Mouse (Mus musculus) forelimb bud, embryonic 11.5 days (tissue): ENCODE measurements around the gene Fam13c.

Source experiments
- DNase-seq: peaks from one replicate; pipeline ENCODE4 v3.0.0-alpha.2; 2012; ENCODE audit warnings: low read depth, low spot score

Gene Fam13c

DNA sequence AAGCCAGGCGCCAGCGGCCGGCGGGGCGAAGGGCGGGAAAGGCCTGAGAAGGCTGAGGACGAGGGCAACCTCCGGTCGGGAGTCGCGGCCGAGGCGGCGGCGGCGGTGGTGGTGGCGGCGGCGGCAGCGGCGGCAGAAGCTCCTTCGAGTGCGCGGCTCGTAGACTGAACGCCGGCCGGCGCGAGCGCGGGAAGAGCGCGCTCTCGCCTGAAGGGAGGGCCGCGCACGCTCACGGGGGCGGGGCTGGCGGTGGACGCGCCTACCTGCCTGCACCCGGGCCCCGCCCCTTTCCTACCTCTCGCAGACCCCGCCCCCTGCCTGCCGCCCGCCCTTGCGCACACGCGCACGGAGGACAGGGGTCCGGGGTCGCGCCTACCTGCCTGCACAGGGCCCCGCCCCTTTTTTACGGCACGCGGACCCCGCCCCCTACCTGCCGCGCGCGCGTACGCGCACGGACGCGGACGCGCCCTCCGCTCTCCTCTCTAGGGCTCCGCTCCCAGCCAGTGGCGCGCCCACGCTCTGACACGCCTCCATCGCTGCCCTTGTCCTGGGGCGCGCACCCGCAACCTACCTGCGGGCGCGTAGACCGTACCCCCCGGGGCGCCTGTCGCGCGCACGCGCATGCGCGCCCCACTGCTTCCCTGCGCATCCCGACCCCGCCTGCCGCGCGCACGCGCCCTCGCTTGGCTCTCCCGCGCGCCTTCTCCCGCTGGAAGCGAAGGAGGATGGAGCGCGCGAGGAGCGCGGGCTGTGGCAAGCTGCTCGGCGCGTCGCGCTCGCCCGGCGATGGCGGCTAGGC lies 159.0 kb downstream of the Fam13c start:
- peak; percentile 76 for DNase-seq

DNA sequence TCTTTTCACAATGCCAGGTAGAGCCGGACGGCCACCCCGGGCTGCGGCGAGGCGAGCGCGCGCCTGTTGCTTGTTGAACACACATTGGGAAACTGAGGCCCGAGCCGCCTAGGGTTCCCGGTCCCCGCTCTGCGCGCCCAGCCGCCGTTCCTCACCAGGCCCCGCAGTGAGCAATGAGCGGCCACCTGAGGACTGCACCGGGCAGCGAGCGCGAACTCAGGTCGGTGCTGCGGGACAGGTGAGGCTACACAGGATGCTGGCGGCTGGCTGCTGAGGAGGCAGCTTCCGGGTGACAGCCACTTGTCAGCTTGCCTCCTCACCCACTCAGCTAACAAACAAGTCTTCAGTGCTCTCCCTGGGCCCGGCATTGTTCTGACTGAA lies 159.6 kb downstream of the Fam13c start:
- DNase-seq = no peak
